Mouse (Mus musculus) gastrocnemius, adult 8-10 months (tissue): ENCODE measurements around the gene H2afx. TPM values are rescaled to one million over a fixed set of nuclear protein-coding genes. Genes with fewer than 3 reads are reported as not detected.

Source experiments
- DNase-seq, 2 experiments: peaks; one replicate each; pipeline ENCODE4 v3.0.0; 2022; ENCODE audit warnings: low spot score in 2 of 2
- microRNA-seq: library from miRNA; unstranded; fragments of <30 nt; microRNA quantifications from one replicate; pipeline ENCODE4 v1.2.0, GENCODE M21; 2022
- total RNA-seq, 4 experiments: library from RNA; stranded (reverse); gene quantifications; 2 replicates each; pipeline ENCODE4 v1.2.4; 2022

H2afx gene
- total RNA-seq, 4 experiments from 2014 or later = 7.8 to 10.3 (median 8.7) TPM

- DNase-seq = no peak
Measured at GRCm38 (mm10) chr9:44378153-44378730, 43.7 kb downstream of the H2afx start.

GRCm38 (mm10) chr9:44379054-44379834, 44.8 kb downstream of the H2afx start, which contains the start of gene Hyou1:
Hyou1 (plus strand) TSS chr9:44379490.
- peak; percentile 99 for DNase-seq

GRCm38 (mm10) chr9:44379862-44380261, 45.4 kb downstream of the H2afx start:
- peak in 1 of 2 experiments; percentile 24 for DNase-seq

- no peak for DNase-seq
Measured at GRCm38 (mm10) chr9:44384596-44384995, 50.1 kb downstream of the H2afx start.

Small RNAs within 50 kb of the gene (microRNA-seq; reads per million reads assigned to microRNA genes)
- not detected for gene Gm44335

Other genes starting within 250 kb of the H2afx start
- gene Mfrp, start 233.0 kb upstream of the H2afx start, total RNA-seq = not detected
- gene C1qtnf5, start 227.4 kb upstream of the H2afx start, total RNA-seq = 1 to 10 TPM; 1.6 to 4.2 (median 3.0) TPM
- under 1 TPM; 0.31 to 0.60 (median 0.38) TPM for gene Gm49380, start 221.2 kb upstream of the H2afx start, total RNA-seq
- 1 to 10 TPM; 1.7 to 2.9 (median 2.6) TPM for gene Rnf26, start 221.2 kb upstream of the H2afx start, total RNA-seq
- gene Mcam, start 200.2 kb upstream of the H2afx start, total RNA-seq = 10 to 100 TPM; 15.4 to 33.9 (median 26.2) TPM
- gene Cbl, start 100.6 kb upstream of the H2afx start, total RNA-seq = 10 to 100 TPM in 1 of 4 experiments, 1 to 10 TPM in 3; 5.1 to 10.2 (median 7.3) TPM
- gene Ccdc153, start 94.0 kb upstream of the H2afx start, total RNA-seq = not detected
- gene Pdzd3, start 83.2 kb upstream of the H2afx start, total RNA-seq = 1 to 10 TPM in 1 of 4 experiments, under 1 TPM in 3; 0.56 to 1.0 (median 0.95) TPM
- 10 to 100 TPM; 20.5 to 24.7 (median 22.6) TPM for gene Nlrx1, start 66.1 kb upstream of the H2afx start, total RNA-seq
- under 1 TPM; 0.12 to 0.70 (median 0.30) TPM for gene Abcg4, start 46.1 kb upstream of the H2afx start, total RNA-seq
- 1 to 10 TPM; 4.5 to 9.6 (median 7.2) TPM for gene Hinfp, start 29.0 kb upstream of the H2afx start, total RNA-seq
- gene C2cd2l, start 14.4 kb upstream of the H2afx start, total RNA-seq = 10 to 100 TPM; 10.4 to 18.9 (median 15.2) TPM
- 10 to 100 TPM; 10.9 to 14.8 (median 13.0) TPM for gene Dpagt1, start 8.7 kb upstream of the H2afx start, total RNA-seq
- 10 to 100 TPM; 24.2 to 26.1 (median 25.2) TPM for gene Hmbs, start 9.5 kb downstream of the H2afx start, total RNA-seq
- 10 to 100 TPM; 17.6 to 19.0 (median 18.3) TPM for gene Vps11, start 27.0 kb downstream of the H2afx start, total RNA-seq
- 10 to 100 TPM; 24.2 to 32.0 (median 25.9) TPM for gene Hyou1, start 44.8 kb downstream of the H2afx start, total RNA-seq
- gene Slc37a4, start 62.2 kb downstream of the H2afx start, total RNA-seq = 100 to 1,000 TPM in 3 of 4 experiments, 10 to 100 TPM in 1; 96.0 to 131 (median 127) TPM
- gene Rps25, start 72.4 kb downstream of the H2afx start, total RNA-seq = 100 to 1,000 TPM; 854 to 938 (median 914) TPM
- gene Trappc4, start 72.9 kb downstream of the H2afx start, total RNA-seq = 10 to 100 TPM; 17.5 to 23.0 (median 19.5) TPM
- 1 to 10 TPM; 1.6 to 4.5 (median 3.4) TPM for gene Ccdc84, start 83.9 kb downstream of the H2afx start, total RNA-seq
- gene Foxr1, start 106.4 kb downstream of the H2afx start, total RNA-seq = not detected
- gene Upk2, start 120.3 kb downstream of the H2afx start, total RNA-seq = under 1 TPM in 2 of 4 experiments, not detected in 2; 0.29 to 0.54 TPM
- 10 to 100 TPM; 36.4 to 43.8 (median 41.7) TPM for gene Bcl9l, start 148.1 kb downstream of the H2afx start, total RNA-seq
- gene Cxcr5, start 227.2 kb downstream of the H2afx start, total RNA-seq = not detected